Mouse (Mus musculus) gonadal fat pad, adult 2 months (tissue): ENCODE measurements around the gene Slc25a45. TPM values are rescaled to one million over a fixed set of nuclear protein-coding genes. Genes with fewer than 3 reads are reported as not detected.

Source experiments
- DNase-seq: peaks from one replicate; pipeline ENCODE4 v3.0.0-alpha.2; 2012; ENCODE audit warnings: low read depth
- polyA plus RNA-seq: library from polyadenylated mRNA; depleted of rRNA; stranded (reverse); fragments of >200 nt; gene quantifications from 2 replicates; pipeline ENCODE4 v1.2.3, GENCODE M21; 2012; rRNA removed

The Slc25a45 gene
- polyA plus RNA-seq: 17.3 and 25.7 TPM in 2 replicates

DNA sequence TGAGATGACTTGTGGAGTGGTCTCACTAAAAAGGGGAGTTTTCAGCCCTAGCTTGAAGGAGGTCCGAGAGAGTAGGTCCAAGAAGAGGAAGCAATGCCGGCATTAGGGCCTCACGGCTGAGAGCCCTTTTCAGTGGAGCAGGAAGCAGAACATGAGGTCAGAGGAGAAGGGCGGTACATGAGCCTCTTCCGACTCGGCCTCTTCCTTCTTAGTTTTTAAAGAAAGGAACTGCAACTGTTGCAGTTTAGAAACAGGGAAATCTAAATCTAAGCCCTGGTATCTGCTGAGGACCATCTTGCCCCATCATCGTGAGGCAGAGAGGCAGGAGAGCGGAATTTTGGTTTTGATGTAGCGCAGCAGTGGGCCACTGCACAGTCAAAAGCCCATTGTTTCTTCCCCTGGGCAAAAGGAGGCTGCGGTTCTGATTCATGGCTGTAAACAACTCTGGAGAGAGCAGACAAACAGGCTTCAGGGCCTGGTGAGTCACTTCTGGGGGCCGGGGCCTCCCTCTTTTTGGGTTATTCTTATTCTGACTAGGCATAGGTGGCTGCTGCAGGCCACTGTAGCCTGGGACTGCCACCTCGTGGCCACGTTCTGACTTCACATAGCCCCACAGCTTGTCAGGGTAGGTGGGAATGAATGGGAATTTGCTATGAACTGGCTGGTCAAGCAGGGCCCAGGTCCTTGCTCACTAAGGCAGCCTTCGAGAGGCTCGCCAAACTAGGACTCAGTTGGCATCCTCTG, at the start of gene Slc25a45:
Gene Slc25a45, plus strand, starts transcription at position 191 of the 744 bp plus-strand sequence.
- no peak for DNase-seq

DNA sequence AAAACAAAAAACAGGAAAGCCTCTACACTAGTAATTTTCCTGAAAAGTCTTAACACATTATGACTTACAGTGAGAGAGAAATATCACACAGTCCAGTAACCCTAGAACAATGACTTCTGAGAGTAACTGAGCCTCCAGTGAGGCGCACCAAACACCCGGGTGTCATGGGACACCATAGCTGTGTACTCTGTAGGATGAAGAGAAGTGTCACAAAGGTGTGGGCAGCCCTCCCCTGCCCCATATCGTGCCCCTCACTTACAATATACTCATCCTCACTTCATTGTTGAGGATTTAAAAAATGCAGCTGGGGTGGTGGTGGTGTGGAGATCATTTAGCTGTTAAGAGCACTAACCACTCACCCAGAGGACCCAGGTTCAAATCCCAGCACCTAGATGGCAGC, 49.5 kb upstream of the Slc25a45 start:
- no peak for DNase-seq

DNA sequence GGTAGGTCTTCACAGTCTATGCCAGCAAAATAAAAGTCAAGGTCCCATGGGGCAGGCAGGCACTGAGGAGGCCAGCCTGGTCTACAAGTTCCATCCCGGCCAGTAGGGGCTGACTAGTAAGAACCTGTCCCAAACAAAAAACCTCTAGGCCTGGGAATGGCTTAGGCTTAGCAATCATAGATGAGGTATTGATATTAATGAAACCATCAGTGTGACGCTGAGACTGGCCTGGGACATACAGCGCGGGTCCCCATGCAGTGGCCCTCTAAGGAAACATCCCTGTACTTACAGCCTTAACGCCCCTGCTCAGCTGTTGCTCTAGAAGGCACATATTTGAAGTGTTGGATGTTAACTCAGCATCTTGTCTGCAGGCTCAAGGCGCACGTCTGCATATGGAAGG, 48.7 kb upstream of the Slc25a45 start:
- DNase-seq: no peak

DNA sequence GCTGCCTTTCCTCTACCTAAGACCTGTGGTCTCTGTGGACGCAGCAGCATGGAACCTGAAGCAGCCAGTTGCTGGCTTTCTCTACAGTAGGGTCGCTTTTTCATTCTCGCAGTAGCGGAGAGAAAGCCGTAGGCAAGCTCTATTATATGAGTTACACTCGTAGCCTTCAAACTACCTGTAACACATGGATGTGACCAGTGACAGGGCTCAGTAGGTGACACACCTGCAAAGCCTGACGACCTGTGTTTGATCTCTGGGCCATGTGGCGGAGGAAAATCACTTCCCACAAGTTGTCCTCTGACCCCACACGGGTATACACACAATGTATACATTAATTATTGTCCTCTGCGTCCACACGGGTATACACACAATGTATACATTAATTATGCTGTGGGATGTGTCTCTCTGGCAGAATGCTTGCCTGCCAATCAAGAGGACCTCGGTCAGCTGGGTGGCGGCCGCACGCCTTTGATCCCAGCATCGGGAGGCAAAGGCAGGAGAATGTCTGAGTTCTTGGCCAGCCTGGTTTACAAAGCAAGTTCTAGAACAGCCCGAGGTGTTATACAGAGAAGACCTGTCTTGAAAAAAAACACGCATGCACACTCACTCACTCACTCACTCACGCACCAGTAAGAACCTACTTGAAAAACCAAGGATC, 47.5 kb upstream of the Slc25a45 start:
- DNase-seq: no peak

DNA sequence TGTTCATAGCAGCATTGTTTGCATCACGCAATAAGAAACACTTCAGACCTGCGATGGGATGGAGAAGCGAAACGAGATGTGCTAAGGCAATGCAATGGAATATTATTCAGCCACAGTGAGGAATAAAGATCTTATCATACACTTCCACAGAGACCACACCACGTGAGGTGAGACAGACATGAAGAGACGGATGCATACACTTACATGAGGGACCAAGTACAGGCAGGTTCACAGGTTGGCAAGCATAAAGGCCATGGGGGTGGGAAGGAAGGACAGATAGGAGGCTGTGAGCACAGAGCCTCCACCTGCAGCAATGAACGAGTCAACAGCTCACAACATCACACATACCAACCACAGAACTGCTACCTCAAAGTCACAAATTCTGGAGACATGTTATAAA, 46.8 kb upstream of the Slc25a45 start:
- no peak for DNase-seq

DNA sequence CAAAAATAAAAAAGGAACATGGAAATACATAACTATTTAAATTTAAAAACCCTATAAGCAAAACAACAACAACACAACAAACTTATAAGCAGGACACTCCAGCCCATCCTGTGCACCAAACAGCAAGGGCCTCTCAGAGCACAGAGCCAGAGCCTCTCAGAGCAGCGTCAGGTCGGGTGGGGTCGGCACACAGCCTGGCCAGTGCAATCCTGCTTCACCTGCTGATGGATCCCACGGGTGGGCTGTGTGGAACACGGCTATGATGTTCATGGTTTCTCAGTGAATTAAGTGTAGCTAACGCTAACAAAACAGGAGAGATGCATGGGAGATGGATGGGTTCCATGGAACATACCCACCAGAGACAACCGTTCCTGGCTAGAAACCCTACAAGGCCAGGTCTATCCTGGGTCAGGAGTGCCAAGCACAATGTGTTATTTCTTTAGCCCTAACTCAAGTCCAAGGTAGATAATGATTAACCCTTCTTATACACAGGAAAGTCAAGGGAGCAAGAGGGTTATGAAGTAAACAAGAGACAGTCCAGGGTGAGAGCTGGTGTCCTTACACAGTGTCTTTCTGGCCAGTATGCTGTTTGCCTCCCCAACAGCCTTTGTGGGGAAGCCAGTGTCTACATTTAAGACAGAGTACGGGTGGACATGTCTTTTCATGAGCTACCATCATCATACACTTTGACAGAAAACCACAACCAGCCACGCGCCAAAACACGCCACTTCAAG, 46.2 kb upstream of the Slc25a45 start:
- DNase-seq: no peak

DNA sequence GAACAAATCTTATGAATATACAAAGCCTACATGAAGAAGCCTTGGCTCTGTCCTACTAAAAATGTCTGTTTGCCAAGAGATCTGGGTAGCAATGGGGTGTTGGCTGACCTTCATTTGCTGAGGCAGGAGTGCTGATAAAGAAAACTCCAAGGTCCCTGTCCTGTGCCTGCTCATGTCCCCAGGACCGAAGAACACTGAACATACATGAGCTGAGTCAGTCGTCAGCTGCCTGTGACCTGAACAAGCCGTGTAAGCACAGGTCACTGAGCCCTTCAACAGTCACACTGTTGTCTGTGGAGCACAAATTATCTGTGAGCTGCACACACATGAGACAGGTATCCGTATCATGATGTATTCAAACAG, 45.7 kb upstream of the Slc25a45 start:
- DNase-seq: no peak

DNA sequence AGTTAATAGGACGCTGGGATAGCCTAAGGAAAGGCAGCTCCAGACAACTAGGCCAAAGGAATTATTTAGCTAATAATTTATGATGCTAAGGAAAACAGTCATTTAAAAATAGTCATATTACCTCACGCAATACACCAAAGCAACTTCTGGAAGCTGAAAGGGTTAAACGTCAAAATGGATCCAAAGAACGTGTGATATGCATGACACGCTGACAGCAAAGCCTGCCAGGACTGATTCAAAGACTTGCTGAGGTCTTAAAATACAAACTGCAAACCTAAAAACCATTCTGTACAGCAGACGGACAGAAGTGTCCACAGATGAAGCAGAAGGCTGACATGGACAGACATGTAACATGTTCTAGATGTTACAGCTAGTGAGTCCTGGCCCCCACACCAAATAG, 45.3 kb upstream of the Slc25a45 start:
- DNase-seq: no peak

DNA sequence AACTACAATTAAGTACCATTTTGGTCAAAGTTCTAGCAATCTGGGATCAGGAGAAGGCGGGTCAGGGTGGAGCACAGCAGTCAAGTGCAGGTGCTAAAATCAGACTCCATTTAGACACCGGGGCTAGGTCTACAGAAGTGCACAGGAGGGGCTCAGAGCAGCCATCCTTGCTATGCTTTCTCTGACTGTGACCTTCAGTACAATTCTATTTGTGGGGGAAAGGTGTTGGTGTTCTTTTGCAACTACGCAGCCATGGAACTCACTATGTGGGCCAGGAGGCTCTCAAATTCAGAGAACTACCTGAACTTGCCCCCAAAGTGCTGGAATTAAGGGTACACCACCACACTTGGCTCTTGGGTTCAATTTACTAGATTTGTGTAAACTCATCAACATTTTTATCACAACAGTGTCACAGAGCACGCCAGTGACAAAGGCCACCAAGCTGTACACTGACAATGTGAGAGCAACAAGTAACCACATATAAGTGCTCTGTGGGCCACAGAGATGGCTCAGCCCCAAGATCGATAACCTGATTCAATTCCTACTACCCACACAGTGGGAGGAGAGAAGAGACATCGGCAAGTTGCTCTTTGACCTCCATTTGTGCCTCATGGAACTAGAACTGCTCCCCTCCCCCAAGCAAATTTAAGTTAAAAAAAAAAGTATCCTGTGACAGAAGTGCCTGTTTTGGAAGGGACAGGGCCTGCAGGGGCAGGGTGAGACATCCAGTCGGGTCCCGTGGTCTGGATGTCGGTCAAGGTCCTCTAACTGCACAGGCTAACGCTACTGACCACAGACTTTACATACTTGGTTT, 44.1 kb upstream of the Slc25a45 start:
- no peak for DNase-seq

DNA sequence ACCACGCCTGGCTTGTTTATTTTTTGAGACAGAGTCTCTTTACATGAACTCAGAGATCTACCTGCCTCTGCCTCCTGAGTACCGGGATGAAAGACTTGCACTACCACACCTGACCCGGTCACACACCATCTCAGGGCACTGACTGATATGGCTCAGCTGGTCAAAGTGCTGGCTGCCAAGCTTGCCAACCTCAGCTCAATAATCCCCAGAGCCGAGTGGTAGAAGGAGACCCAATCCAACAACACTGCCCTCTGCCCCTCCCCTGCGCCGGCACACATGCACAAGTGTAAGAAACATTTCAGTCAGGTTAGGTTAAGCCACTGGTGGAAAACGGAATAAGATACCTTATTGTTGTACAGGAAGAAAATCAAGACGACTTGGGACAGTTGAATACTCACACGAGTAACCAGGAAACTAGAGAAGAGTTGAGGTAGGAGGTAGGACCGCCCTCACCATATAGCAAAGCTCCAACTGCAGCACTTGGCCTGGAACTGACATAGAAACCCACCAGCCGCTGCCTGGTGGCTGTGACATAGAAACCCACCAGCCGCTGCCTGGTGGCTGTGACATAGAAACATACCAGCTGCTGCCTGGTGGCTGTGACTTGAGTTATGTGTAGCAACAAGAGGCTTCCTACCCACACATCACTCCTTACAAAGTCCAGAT, 43.2 kb upstream of the Slc25a45 start:
- no peak for DNase-seq

DNA sequence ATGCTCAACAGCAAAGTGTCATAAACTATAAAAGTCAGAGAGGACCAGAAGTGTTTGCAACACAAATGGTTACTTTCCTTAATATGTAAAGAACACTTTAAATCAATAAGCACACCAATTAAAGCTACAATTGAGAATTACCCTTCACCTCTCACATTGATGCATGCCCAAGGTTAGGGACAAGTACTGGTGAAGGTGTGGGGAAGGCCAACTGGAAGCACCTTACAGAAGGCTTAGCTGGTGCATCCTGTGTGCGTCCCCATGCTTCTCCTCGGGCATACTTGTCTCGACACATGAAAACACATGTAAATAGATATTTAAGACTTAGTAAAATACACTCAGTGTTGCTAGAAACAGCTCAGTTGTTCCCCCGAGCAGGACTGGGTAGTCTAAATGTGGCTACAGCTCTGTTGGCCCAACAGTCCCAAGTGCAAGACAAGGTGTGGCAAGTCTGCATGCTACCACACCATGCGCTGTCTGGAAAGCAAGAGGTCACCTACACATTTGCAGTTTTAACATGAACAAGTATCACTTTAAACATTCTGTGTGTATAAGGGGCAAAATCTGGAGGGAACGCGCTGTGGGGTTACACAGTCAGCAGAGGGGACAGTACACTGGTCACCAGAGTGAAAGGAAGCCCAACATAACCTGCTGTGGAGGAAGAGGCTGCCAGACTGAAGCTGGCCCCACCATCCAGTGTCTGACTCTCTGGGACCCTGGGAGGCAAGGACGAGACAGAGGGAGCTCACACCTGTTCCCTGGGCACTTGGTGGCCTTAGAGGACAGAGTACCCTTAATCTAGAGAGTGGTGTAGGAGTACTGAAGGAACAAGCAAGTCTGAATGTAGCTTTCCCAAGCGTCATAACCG, 42.3 kb upstream of the Slc25a45 start:
- no peak for DNase-seq

DNA sequence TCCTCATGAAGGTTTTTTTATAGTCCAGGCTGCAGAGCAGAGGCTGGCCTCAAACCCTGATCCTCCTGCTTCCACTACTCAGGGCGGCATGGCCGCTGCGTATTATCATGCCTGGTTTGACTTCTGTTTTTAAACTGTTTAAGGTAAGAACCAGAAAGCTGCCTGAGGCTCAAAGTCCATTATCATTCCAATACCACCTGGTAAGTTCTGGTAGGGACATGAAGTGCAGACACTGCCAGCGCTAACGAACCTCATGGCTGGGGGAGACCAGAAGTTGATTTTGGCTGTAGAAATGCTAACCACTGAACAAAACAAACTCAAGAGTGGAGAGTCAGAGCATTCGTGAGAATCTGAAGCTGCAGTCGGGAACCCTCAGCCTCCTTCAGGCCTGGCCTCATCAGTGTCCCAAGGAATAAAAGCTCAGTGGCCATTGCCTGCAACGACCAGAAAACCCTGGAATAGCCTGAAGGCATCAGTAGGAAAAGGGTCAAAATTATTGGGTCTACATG, 41.6 kb upstream of the Slc25a45 start:
- DNase-seq: no peak

DNA sequence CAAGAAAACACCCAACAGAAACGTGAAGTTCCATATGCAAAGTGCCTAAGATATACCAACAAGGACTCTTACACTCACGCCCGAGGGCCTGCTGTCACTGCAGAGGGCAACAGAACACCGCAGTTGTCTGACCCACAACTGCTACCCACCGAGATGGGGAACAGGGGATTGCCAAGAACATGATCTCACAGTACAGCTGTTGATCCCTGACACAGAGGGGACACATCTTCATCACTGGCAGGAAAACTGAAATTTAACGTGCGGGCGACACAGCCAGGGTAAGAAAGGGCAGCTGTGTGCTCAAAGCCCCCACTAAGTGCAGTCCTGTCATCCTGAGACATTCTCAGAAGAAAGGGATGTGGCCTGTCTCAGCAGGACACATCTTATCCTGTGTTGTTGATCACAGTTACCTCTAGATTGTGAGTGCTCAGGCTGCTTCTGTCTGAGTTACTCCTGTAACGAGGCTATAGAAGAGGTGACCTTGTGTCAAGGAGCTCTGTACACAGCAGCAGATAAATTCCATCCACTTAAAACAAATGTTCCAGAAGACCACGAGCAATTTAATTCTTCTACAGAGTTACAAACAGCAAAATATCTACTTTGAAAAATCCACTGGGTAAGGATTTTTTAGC, 40.6 kb upstream of the Slc25a45 start:
- no peak for DNase-seq

DNA sequence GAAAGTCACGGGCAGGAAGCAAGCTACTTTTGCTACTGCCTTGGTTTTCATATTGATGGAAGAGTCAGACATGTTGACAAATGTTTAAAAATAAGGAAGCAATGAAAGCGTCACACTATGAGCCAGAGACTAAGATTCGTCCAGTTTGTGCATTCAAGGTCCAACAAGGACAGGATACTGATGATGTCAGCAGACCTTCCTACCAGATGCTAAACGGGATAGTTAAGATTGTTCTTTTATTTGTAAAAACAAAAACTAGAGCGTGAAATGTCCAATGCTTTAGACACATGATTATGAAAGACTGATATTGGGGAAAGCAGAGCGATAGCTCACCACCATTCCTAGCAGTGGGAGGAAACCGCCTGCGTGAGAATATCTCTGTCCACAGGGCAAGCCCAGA, 40.0 kb upstream of the Slc25a45 start:
- DNase-seq: no peak

DNA sequence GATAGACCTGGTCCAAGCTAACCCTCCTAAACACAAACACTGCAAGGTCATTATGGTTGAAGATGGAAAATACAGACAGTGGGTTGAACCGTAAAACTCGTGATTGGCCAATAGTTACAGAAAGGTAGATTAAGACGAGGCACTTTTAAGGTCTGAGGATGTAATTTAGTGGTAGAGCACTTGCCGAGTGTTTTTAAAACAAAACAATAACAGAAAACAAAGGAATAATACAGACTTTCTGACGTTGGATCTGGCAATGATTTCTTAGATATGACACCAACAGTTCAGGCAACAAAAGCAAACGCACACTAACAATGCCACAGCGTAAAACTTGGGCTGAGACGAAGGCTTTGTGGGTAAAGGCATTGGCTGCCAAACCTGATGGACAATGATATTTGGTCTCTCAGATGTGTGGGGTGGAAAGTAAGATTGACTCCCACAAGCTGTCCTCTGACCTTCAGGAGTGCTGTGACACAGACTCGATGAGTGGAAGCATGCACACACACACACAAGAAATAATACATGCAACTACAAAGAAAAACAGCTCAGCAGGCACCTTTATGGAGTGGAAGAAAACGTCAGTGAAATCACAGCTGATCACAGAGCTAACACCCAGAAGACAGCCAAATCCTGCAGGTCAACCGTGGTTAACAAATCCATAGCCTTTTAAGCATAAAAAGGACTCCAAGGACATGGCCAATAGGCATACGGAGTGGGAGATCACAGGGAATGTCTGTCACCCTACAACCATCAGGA, 39.3 kb upstream of the Slc25a45 start:
- DNase-seq: no peak

DNA sequence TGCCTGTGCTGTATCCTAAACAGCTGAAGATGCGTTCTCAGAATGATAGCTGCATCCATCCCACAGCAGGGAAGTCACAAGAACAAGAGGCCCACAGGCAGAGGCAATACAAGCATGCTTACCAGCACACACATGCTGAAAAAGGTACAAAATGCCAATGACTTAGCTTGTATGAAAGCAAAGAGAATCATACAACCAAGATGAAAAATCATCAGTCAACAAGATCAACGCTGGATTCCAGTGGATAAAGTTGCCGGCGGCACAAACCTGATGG, 38.8 kb upstream of the Slc25a45 start:
- DNase-seq: no peak

DNA sequence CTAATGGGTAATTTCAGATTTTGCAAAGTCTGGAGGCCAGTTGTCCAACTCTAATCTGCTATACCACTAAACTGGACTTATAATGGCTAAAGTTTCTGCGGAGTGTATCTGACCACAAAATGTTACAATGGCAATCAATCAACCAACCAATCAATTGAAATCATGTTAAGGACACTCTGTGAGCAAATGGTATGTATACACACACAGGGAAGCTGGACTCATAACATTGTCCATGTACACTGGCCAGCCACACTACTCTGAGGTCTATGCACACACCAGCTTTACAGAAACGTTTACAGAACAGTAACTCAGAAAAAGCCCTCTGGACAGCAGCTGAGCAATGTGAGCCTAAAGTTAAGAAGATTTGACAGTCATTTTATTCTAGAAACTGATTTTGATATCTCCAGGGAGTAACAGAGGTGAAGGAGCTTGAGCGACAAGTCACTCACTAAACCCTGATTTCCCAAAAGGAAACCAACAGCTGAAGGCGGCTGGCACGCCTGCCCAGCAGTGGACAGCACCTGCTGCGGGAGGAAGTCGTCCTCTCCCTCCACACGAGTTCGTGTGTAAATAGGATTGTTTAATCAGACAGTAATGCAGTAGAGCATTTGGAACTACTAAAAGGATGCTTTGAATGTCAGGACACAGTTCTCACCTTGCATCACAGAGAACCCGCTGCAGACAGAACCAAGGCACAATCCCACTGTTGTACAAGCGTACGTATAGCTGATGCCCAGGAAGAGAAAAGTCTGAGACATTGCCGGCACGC, 38.1 kb upstream of the Slc25a45 start:
- DNase-seq: no peak

DNA sequence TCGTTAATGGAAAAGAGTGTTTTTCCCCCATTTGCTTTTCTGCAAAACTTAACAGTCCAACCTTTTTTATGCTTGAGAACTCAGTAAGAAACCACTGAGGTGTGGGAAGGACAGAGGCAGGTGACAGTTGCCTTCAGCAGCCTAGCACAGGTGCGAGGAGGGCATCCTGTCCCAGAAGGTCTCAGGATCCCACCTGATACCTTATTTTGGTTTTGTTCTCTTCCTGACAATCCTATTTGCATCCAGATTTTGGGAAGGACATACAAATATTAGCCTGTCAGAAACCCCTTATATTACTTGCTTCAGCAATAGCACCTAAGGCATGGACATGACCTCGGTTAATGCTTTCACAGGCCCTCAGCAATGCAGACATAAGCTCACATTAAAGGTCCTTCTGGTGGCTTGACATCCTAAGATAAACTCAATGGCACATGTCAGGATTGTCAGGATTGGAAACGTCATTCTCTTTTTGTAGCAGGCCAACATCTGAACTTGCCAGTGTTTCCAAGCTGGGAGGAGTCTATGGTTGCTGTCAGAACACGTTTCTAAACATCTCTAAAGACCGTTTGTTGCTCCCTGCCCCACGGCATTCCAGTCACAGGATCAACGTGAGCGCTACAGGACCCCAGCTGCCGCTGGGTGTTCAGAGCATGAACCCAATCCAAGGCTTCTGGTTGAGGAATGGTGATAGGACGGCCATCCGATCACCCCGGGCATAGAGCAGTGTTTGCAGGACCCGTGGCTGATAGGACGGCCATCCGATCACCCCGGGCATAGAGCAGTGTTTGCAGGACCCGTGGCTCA, 37.3 kb upstream of the Slc25a45 start:
- DNase-seq: no peak
